Mouse (Mus musculus) hematopoietic stem cell, adult 5-6 weeks (primary cell): ENCODE measurements around the gene Kremen2. TPM values are rescaled to one million over a fixed set of nuclear protein-coding genes. Genes with fewer than 3 reads are reported as not detected.
"Not testable (repeated sequence)": the region's sequence is repeated elsewhere in the genome, so short reads cannot be mapped to it uniquely, and the experiment has no call there.

Source experiments
- ATAC-seq, 2 experiments: fragments of 125-278 bp in 1 of 2; replicated peaks in 1 of 2; 2 replicates each; pipeline ENCODE4 v1.8.0; 2016 to 2017; ENCODE audit warnings: inconsistent platforms in 2 of 2, mild to moderate bottlenecking in 2 of 2, moderate number of reproducible peaks in 2 of 2, low read depth in 1 of 2, moderate TSS enrichment in 1 of 2; ENCODE audit not compliant: low FRiP score in 2 of 2, poor library complexity in 2 of 2, severe bottlenecking in 2 of 2, insufficient read depth in 1 of 2, low TSS enrichment in 1 of 2
- total RNA-seq: library from RNA; stranded (forward); fragments of 172-1452, 232-1000 nt; gene quantifications from 2 replicates; pipeline ENCODE4 v1.2.3, GENCODE M21; 2017

Kremen2 gene
- not detected in 2 replicates for total RNA-seq

DNA sequence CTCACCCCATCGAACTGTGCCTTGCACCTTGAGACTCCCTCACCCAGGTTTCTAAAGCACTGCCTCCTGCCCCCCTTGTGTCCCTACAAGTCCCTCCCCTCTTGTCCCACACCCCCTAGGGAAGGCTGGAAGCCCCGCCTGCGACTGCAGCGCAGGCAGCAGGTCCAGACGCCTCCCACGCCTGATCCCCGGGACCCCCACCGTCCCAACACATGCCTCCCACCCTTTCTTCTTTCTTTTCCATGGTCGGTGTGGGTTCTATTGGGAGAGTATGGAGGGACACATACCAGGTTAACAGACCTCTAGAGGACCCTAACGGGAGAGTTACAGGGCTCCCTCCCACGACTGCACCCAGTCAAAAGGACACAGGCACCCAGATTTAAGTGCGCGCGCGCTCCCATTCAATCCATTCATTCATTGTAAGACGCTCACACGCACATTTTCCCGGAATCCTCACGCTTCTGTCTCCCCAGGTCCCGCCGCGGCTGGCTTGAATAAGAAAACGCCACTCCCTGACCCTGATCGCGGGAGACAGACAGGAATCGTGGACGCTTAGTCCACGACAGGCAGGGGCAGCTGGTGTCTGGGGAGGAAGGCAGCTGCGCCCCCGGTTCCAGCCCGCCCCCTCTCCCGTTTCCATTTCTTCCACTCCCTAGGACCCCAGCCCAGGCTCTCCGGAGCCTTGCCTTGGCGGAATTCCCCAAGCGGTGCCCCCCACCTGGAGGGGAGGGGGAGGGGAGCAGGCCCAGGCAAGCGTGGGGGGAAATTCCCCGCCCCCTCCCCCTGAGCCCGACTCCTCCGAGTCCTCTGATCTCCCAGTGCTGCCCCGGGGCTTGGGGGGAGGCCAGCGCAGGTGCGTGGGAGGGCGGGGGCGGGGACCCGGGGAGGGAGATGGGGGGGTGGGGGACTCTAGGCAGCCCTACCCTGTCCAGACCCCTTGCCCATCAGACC lies at the start of gene Kremen2:
Gene Kremen2, minus strand, starts transcription at position 533 of the 951 bp plus-strand sequence.
- no peak for ATAC-seq

DNA sequence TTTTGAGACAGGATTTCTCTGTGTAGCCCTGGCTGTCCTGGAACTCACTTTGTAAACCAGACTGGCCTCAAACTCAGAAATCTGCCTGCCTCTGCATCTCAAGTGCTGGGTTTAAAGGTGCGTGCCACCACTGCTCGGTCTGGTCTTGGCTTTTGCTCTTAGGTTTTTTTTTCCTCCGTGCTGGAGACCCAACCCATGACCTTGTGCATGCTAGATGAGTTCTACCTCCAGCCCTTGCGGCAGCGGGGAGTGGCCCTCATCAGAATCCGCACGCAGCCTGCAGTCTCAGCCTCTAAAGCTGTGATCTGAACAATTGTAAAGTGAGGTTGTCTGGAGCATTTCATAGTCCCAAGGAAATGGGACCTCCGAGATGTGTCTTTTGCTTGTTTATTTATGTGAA lies 49.7 kb upstream of the Kremen2 start:
- ATAC-seq, result no peak

DNA sequence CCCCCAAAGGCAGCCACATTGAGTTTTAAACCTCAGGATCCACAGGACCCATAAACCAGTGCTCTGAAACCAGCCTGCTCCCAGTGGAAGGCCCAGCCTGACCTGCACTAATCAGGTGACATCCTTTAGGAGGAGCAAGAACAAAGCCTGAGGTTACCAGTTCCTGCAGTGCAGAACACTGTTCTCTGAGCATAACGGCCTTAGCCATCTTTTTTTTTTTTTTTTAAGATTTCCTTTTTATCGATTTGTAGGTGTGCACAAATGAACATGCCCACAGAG lies 45.4 kb upstream of the Kremen2 start:
- ATAC-seq, result peak in 1 of 2 experiments; percentile 6; a peak in 1 of 4 replicates

DNA sequence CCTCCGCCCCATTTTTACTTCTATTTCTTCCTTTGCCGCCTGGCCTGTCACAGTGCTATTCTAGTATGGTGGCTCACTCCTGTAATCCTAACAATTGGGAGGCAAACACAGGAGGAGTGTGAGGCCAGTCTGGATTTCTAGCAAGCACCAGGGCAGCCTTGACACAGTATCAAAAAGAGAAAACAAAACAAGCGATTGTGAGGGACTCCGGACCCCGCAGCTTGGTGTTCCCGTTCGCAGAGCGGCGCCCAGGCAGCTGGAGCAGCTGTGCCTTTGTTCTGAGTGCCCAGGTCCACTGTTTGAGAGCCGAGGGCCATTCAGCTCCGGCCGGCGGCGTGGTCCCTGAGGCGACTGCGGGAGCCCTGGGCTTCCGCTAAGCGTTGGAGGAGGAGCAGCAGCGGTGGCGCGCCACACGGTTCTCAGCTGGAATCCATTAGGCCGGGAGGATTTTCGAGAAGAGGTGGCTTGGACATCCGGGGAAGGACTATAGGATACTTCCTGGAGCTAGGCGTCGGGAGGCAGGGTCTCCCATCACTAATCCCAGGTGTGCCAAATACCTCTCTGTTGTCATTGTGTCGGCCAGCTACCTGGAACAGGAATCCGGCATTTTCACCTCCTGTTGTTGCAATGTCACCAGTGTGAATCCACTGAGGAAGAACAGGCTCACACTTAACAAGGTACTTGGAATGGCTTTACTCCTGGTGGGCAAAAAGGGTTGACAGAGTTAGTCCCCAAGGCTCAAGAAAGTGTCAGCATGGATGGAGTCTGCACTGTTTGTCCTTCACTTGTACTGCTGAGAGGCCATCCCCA lies 44.8 kb upstream of the Kremen2 start, which contains the start of gene Srrm2:
Gene Srrm2, plus strand, starts transcription at position 264 of the 810 bp plus-strand sequence.
- peak; percentile 56 to 63 for ATAC-seq

DNA sequence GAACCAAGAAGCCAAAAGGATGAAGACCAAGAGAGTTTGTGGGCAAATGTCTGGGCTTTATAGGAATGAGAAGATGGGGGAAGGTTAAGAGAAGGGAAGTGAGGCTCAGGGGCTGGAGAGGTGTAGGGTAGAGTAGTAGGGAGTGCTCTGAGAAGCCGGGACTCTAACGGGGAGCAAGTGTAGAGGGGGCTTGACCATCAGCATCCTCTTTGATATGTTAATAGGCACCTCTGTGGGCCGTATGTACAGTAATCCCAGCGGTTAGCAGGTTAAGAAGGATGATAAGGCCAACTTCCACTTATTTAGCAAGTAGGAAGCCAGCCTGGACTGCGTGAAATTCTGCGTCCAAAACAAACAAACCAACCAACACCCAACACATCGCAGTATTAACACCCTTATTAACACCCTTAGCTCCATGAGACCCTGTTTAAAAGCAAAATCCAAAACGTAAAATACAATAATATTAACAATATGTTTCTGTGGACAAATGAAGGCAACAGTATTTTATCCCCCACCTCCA lies 44.2 kb upstream of the Kremen2 start:
- ATAC-seq, result no peak

DNA sequence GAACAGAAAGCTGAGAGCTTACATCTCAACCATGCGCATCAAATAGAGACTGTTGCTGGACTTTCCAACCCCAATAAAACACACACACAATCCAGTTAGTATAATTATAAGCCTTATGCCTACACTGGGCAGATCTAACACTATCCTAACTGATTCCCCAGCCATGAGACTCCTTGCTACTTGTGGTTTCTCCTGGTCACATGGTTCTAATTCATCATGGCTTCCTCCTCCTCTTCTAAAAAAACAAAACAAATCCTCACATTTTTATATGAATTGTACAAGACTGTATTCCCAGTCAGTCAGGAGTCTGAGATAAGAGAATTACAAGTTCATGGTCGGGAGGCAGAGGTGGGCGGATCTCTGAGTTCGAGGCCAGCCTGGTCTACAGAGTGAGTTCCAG lies 43.3 kb upstream of the Kremen2 start:
- no peak for ATAC-seq

DNA sequence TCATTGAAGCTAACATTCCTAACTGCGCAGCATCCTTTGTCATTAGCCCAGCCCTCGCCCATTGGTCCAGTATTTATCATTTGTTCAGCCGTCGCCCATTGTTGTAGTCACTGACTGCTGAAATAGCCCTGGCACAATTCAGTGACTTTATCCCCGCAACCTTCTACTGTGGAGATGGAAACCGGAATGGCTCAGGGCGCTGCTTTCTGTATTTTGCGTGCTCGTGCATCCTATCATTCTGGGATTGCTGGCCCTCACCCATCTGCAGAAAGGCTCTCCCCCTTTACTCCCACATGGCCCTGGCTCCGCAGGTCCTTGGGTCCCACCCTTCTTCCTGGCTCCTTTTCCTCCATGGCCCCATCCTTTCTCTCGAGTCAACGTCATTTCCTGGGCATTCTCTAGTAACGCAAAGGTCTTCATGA lies 40.9 kb upstream of the Kremen2 start:
- no peak for ATAC-seq

DNA sequence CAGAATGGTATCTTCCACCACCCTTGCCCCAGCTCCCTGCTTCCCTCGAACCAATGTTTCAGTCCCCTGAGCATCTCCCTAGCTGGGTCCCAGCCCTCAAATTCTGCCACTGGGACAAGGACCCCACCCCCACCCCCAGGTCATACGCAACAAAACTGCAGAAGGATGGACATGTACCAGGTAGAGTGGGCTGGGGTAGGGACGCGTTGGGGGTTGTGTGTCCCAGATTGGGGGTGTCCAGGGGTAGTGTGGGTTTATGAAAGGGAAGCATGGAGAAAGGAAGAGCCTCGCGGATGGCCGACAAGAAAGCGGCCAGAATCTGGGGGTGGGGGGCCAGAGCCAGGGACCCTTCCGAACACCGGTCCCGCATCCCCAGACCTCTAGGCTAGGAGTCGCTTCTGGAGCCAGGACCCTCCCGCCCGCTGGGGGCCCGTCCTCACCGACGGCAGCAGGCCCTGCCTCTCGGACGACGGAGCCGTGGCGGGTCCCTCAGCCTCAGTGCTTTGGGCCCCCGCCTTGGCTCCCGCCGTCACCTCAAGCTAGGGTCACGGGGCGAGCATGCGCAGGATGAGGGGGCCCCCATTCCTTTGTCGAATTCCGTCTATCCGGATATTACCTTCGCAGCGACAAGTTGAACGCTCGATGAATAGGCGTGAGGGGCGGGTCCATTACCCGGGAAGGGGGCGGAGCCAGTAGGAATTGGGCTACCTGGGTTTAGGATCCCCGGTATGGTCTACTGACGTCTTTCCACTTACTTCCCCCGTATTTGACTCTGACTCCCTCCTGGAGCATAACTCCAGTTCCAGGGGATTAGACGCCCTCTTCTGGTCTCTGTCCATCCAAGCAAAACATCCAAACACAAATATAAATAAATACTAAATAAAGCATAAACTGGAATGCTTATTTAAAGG lies 40.2 kb upstream of the Kremen2 start, which contains the start of gene Flywch2:
Gene Flywch2, minus strand, starts transcription at position 521 of the 911 bp plus-strand sequence.
- peak; percentile 77 to 80 for ATAC-seq

DNA sequence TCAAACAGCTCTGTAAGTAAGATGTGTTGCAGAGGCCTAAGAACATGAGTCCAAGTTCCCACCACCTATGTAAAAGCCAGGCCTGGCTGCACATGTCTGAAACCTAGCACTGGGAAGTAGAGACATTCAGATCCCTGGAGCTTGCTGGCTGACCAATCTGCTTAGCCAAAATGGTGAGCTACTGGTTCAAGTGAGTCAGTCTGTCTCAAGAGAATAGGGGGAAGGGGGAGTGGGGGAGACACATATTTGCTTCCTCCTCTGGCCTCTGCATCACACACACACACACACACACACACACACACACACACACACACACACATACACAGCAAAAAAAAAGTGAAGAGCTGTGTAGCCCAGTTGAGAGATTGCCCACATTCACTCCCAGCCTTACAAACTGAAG lies 37.7 kb upstream of the Kremen2 start:
- no peak for ATAC-seq

DNA sequence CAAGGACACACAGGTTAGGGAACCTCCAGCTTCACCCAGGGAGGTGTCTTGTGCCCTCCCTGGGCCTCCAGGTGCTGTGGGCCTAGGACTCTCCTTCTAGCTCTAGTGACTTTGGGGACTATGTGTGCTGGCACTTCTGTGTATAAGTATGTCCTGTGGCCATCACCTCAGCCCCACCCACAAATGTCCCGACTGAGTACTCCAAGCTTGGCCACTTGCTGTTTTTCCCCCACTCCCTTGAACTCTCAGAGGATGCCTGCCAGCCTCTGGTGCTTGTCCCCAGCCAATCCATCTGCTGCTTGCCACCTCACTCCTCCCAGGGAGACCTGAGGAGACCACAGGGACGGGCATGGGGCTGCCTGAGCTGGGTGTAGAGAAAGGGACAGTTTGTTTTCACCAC lies 32.8 kb upstream of the Kremen2 start:
- ATAC-seq, result no peak

DNA sequence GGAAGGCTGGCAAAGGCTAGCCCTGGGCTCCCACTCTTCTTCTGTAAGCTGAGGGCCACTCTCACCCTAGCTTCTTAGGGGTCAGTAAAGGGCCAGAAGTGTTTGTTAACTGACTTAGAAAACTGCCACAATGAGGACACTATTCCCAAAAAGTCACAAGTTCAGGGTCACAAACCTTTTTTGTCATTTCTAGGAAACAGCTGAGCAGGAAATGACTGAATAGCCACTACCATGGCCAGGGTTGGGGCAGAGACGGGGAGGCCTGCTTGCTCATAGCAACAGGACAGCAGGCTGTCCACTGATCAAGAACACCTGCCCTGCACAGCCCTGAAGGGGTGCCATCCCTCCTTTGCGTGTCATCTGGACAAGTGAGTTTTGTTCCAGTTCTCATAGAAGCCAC lies 31.5 kb upstream of the Kremen2 start:
- ATAC-seq, result no peak

DNA sequence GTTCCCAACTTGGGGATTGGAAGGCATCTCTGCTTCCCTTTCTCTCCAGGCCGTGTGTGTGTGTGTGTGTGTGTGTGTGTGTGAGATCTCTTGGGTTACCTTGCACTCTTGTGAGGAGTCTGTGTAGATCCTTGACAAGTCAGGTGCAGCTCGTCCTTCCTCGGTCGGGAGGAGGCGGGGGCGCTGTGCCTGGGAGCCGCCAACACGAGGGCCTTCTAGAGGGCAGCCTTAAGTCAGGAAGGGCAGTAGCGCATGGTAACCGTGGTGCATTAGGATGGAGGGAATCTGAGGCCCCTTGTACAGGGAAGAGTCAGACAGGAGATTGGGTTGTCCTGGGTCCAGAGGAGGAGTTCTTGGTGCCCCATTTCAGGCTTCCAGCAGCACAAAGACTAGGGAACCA lies 30.6 kb upstream of the Kremen2 start:
- no peak for ATAC-seq

DNA sequence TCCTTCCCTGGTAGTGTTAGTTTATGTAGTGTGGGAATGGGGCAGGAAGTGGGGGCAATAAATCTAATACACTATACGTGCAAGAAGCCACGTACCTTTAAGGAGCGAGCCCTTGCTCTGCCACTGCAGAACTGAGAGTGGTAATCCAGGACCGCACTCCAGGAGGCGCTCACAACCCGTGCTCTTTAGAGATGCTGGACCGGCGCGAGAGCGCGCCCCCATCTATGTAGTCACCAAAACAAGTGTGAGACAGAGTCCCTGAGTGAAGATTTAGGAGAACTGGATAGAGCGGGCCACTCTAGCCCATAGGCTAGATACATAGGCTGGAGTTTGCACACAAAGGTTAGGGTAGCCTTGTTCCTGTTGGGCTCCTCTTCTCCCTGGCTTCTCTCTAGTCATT lies 28.5 kb upstream of the Kremen2 start:
- peak; percentile 80 to 81 for ATAC-seq

DNA sequence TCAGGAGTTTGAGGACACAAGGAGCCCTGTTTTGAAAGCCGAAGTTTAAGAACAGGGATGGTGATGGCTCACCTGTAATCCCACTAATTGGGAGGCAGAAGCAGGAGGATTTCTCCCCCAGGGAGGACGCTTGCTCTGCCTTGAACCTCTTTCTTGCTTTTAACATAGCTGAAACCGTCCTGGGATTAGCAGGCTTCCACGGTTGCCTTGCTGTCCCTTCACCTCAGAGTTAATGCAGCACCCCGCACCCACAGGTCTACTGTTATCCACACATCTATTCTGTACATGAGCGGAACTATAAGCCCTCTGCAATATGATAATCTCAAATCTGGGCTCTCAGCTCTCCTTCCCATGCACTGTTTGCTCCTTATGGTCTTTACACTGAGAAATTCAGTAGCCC lies 28.0 kb upstream of the Kremen2 start:
- ATAC-seq, result no peak

DNA sequence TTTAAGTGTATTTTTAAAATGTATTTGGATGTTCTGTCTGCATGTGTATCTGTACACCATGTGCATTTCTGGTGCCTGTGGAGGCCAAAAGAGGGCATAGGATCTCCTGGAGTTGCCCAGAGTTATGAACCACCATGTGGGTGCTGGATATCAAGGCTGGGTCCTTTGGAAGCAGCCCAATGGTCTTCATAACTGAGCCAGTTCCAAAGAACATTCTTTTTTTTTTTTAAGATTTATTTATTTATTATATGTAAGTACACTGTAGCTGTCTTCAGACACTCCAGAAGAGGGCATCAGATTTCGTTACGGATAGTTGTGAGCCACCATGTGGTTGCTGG lies 26.6 kb upstream of the Kremen2 start:
- ATAC-seq, result not testable (repeated sequence)

DNA sequence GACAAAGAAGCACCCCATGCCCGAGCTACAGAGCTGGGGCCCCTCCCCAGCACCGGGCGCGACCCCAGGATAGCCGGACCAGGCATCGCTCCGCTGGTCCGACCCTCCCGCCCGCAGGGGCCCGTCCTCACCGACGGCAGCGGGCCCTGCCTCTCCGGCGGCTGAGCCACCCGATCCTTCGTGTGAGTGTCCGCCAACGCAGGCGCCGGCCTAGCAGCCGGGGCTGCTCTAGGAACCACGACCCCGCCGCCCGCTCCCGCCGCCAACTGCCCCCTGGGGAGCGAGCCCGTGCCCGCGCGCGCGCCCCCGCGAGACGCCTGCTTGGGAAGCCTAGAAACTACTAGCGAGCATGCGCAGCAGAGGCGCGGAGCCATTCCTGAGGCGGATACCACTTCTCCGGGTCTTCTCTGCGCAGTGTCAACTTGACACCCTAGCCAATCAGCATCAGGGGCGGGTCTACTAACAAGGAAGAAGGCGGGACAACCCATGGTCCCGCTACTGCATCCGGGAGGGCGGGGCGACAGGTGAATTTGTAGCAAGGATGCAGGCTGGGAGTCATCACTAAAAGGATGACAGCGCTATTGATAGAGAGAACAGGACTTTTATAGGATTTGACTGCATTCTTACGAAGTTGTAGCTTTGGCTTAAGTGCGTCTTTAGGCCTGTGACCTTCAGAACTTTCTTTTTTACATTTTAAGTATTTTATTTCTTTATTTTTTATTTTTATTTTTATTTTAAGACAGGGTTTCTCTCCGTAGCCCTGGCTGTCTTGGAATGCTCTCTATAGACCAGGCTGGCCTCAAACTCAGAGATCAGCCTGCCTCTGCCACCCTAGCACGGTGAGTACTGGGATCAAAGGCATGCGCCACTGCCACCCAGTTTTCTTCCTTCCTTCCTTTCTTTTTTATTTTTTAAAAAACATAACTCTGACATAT lies 25.9 kb upstream of the Kremen2 start, which contains the start of gene Flywch1:
Gene Flywch1, minus strand, starts transcription at position 319 of the 935 bp plus-strand sequence.
- peak; percentile 98 for ATAC-seq
